Mouse (Mus musculus) brain, embryonic 14.5 days (tissue): ENCODE data around the gene Elk3. TPM values are rescaled to one million over a fixed set of nuclear protein-coding genes. Genes with fewer than 3 reads are reported as not detected.

Experiments used
- DNase-seq: peaks from one replicate; pipeline ENCODE4 v3.0.0-alpha.2; 2011; ENCODE audit warnings: low read depth
- CTCF ChIP-seq: fragments of 200-500 bp; IDR thresholded peaks from 2 replicates; pipeline ENCODE4 v1.5.1; 2012; ENCODE audit warnings: inconsistent platforms, mild to moderate bottlenecking, moderate library complexity, borderline replicate concordance; ENCODE audit not compliant: insufficient read depth, insufficient read length; ENCODE audit errors: extremely low read depth
- POLR2A ChIP-seq: fragments of 200-500 bp; IDR thresholded peaks from 2 replicates; pipeline ENCODE4 v1.6.1; 2012; ENCODE audit warnings: mild to moderate bottlenecking, inconsistent platforms, borderline replicate concordance; ENCODE audit not compliant: poor library complexity, insufficient read depth, insufficient read length, severe bottlenecking; ENCODE audit errors: extremely low read depth
- polyA plus RNA-seq: library from polyadenylated mRNA; depleted of rRNA; stranded (reverse); fragments of >200 nt; gene quantifications from 2 replicates; pipeline ENCODE4 v1.2.3, GENCODE M21; 2012

The Elk3 gene
- polyA plus RNA-seq, 1 experiment: 16.0 TPM

DNA sequence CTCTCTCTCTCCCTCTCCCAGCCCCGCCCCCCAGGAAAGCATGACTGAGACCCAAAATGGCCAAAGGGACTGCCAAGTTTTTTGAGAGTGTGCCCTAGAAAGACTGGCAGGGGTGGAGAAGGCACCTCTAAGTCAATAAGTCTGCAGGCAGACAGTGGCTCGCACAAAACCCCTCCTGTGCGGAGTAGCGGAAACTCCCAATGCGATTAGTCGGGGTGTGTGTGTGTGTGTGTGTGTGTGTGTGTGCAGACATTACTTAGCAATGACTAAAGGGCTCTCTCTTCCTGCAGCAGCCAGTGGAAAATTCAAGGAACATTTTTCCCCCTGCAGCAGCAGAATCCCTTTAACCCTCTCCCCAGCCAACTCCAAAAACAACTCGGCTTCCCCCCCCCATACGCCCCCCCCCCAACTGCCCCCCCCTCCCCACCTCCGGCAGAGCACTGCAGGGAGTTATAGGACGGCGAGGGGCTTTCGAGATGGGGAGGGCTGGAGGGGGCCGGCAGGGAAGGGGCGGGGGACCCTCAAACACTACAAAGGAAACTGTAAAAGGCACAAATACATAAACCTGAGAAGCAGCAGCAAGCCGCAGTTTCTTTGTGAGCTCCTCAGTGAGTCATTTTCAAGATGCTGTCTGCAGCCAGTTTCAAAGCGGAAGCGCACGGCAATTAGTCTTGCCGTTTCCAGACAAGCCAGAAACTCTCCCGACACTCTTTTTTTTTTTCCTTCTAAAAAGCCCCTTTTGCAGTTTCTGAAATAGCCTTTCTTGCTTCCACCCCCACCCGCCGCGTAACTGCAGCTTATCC, 1.6 kb downstream of the Elk3 start:
- peak; percentile 87 for DNase-seq
- no peak for TF ChIP-seq POLR2A
- TF ChIP-seq CTCF: no peak

DNA sequence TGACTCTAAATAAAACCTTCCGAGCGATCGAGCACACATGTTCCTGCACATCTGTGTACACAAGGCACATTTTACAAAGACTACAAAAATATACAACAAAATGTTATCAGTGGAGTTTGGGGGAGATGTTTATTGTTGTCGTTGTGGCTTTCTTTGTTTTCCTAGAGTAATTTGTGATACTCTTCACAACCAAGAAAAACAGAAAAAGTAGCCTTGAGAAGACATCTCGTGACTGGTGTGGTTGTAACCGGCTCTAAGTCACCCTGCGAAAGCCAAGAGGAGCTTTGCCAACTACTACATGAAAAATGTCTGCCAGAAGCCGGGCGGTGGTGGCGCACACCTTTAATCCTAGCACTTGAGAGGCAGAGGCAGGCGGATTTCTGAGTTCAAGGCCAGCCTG, 4.6 kb downstream of the Elk3 start:
- no peak for DNase-seq
- TF ChIP-seq CTCF: no peak
- no peak for TF ChIP-seq POLR2A

DNA sequence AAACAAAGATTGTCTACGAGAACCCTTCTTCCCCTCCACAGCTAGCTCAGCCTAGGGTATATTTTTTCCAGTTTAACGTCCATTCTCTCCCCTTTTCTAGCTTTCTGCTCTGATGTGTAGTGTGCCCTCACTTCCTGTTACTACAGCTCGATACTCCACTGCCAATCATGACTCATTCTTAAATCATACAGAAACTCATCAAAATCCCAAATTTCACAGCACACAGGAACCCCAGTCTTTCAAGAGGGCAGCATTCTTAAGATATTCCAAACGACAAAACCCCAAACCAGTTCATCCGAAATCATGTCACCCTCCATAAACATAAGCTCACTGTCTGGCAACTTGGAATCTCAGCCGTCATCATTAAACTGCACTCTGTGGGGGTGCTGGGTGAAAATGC, 5.0 kb downstream of the Elk3 start:
- no peak for DNase-seq
- TF ChIP-seq CTCF (no peak), POLR2A (no peak)

DNA sequence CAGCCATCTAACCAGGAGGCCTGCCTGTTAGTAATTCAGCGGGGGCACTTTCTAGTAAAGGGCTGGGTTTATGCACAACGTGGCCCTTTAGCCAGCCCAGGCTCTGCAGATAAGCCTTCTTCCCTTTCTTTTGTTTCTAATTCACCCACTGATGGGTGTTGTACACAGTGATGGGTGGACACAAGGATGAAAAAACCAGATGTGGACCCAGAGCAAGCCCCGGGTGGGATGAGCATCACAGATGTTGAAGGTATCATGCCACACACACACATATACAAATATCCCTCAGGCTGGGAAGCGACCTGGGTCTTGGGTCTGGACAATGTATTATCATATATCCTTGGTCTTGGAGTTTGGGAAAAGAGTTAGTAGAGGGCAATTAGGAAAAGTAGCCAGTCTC, 7.7 kb downstream of the Elk3 start:
- no peak for DNase-seq

DNA sequence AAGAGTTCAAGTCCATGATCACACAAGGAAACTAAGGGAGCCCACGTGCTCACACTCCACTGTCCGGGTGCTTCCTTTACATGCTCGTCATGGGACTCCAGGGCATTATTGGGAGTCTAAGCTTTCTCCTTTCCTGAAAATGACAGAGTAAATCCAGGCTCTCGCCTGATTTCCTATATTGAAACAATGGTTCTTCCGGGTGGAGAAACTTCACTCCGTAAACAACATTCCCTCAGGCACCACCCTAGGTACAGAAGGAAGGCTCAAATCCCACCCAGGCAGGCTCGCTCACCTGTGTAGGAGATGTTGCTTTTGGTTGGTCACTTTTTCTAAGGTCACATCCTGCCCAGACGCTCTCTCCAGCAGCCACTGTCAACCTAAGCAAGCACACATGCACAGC, 9.1 kb downstream of the Elk3 start:
- no peak for TF ChIP-seq POLR2A
- DNase-seq: no peak

More for the DNA sequence above, 7.7 kb downstream of the Elk3 start:
- no peak for TF ChIP-seq CTCF
- TF ChIP-seq POLR2A: no peak

DNA sequence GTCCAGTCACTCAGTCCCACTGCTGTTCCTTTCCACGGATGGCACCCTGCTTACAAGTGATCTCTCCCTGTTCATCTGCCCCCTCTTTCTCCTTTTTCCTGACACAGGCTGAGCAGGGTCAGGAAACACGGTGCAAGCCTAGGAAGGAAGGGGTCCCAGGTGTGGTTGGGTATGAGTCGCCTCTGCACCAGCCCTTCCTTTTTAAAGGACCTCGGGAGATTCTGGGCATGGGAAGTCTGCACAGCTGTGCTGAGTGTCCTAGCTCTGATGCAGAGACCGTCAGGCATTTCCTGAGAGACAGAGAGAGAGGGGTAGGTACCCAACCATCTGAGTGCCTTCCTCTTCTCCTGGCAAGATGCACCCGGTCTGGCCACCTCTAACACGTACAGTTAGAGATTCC, 12.7 kb downstream of the Elk3 start:
- no peak for TF ChIP-seq POLR2A
- TF ChIP-seq CTCF: no peak
- DNase-seq: no peak

DNA sequence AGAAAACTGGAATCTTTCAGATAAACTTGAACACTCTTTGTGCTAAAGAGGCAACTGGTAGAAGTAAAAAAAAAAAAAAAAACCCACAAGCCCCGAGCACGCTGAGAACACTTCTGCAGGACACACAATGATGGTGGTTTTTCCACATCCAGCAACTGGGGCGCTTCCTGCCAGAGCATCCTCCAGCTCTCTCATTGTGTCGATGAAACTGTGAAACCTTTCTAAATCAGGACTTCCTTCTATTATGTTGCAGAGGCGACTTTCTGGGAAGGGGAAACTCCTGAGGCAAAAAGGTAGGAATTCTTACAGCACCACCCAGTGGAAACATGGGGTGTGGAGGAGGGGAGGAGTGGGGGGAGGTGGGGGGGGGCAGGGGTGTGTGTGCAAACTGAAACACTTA, 13.2 kb downstream of the Elk3 start:
- TF ChIP-seq POLR2A: no peak
- TF ChIP-seq CTCF: no peak

DNA sequence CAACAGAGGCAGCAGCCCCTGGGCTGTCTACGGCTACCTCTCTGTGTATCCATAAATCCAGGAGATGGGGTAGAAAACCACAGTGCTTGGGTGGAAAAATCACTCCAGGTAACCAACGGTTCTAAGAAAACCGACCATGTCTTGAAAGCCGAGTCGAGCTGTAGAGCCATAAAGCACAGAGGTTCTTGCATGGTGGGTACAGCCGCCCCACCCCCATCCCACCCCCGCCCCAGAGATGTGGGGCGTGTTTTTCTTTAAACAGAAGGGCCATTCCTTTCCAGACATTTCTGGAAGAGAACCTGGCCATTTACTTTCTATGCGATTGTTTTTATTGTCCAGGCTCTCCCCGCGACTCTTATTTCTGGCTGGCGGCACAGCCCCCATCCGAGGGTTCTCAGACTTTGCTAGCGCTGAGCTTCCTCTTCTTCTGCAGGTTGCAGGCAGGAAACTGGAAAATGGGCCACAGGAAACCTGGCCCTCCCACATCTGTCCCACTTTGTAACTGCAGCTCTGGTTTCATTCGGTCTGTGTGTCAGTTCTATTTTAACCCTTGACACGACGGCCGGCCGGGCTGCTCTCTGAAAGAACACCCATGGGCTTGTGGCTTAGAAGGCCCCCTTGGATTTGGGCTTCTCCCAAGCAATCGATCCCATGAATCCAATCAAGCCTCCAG, 16.3 kb downstream of the Elk3 start:
- no peak for TF ChIP-seq CTCF
- no peak for TF ChIP-seq POLR2A
- no peak for DNase-seq

More for the DNA sequence above, 13.2 kb downstream of the Elk3 start:
- no peak for DNase-seq

DNA sequence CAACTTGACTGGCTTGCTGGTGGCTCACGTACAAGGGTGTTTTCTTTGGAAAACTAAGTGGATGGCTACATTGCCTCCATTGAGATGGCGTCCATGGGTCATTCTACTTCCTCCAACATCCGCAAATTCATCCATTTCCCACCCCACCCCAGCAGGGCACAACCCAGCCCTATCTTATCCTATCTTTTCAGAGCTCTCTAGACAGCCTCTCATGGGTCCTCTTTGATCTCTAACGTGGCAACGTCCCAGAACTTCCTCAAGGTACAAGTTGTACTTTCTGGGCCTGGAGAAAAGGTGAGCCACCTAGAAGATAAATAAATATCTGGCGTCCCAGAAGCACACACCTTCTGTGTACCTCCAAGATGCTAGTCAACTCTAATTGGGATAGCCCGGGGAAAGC, 17.3 kb downstream of the Elk3 start:
- no peak for DNase-seq
- TF ChIP-seq POLR2A: no peak
- no peak for TF ChIP-seq CTCF

DNA sequence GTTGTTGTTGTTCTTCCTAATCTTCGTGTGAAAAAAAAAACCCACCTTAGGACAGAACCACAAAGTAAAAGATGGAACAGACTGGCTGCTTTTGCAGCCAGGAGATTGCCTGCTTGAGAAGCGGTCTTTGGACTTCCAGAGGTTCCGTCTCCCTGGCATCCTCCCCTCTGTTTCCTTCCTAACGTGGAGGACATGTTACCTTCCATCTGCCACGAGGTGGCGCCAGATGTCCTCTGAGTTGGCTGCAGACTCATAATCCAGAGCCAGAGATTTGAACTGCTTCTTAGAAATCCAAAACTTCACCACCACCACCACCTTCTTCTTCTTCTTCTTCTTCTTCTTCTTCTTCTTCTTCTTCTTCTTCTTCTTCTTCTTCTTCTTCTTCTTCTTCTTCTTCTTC, 19.1 kb downstream of the Elk3 start:
- peak; percentile 93 for DNase-seq
- TF ChIP-seq POLR2A (no peak), CTCF (peak; percentile 90)

DNA sequence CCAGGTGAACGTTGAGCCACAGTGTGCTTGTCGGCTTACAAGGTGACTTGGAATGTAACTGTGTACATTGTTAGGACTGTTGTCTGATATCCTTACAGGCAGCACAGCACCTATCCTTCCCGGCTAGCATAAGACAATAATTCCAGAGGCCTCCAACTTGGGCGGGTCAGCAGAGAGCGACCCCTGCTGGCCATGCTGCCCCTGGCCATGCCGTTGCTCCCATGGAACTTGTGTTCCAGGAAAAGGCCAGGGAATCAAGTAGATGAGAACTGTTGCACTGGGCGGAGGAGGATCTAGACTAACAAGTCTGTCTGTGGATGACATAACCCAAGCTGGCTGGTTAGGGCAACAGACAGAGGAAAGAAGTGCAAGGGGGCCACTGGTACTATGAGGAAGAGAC, 19.6 kb downstream of the Elk3 start:
- peak; percentile 80 for DNase-seq
- peak; percentile 78 for TF ChIP-seq CTCF
- no peak for TF ChIP-seq POLR2A

DNA sequence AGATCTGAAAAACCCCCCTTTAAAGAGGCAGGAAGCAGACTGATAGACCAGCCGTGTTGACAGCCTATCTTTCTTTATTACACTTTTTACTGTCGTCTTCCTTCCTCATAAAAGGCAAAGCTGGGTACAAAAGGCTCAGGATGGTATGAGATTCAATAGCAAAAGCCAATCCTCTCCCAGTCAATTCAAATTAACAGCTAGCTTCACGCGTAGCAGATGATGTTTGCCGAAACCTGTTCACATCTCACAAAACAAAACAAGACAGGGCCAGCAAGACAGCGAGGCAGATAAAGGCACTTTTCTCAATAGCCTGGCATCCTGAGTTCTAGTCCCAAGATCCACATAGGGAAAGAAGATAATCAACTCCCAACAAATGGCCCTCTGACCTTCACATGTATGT, 21.5 kb downstream of the Elk3 start:
- peak; percentile 80 for DNase-seq
- TF ChIP-seq POLR2A: no peak
- TF ChIP-seq CTCF: no peak
